Mouse (Mus musculus) stomach, postnatal 0 days (tissue): ENCODE data around the gene Trip11.

Experiments used
- CTCF ChIP-seq: IDR thresholded peaks from 2 replicates; pipeline ENCODE4 v1.5.1; 2016; ENCODE audit warnings: antibody characterized with exemption, low read depth, mild to moderate bottlenecking, moderate library complexity
- EP300 ChIP-seq: optimal IDR thresholded peaks from 2 replicates; pipeline ENCODE3; 2016; ENCODE audit warnings: antibody characterized with exemption

GRCm38 (mm10) chr12:101851846-101852564, 61.1 kb downstream of the Trip11 start:
- TF ChIP-seq CTCF (no peak), EP300 (no peak)
